Mouse (Mus musculus): ENCODE results near the gene Wdr19. TPM values are rescaled to one million over a fixed set of nuclear protein-coding genes. Genes with fewer than 3 reads are reported as not detected.
"Not testable (repeated sequence)": the region's sequence is repeated elsewhere in the genome, so short reads cannot be mapped to it uniquely, and the experiment has no call there.

The Wdr19 gene
- polyA plus RNA-seq, 1 experiment from 2014 or later: 12.6 TPM

- H3K27me3 ChIP-seq (ENCODE audit: control insufficient read depth, insufficient read depth, low read depth, low read length): no peaks in the 10 kb centered on the region
- no peaks in the 10 kb centered on the region for H3K9me3 ChIP-seq (replicated peaks; ENCODE audit: control insufficient read depth, low read length, poor library complexity, severe bottlenecking)
- ATAC-seq: no peak
- 93% methylated on average over 3 of the region's 3 CpGs for WGBS
- H3K4me2 ChIP-seq (ENCODE audit: low read length): no peak overlapping the region
- peaks cover 6% of the 10 kb centered on the region for H3K36me3 ChIP-seq (ENCODE audit: control insufficient read depth, insufficient read depth, low read length)
- no peak overlapping the region for H3K9ac ChIP-seq (ENCODE audit: low read depth, low read length)
- no peak overlapping the region for H3K27ac ChIP-seq (ENCODE audit: low read length)
- H3K4me1 ChIP-seq (ENCODE audit: control insufficient read depth, insufficient read depth, low read length): no peaks in the 10 kb centered on the region
- H3K4me3 ChIP-seq (ENCODE audit: low read depth, low read length): no peak overlapping the region
Measured at GRCm38 (mm10) chr5:65284171-65284570, 84.7 kb downstream of the Wdr19 start.

GRCm38 (mm10) chr5:65287751-65288701, 88.5 kb downstream of the Wdr19 start:
- 88% methylated on average over 24 of the region's 24 CpGs for WGBS
- Histone ChIP-seq H3K4me1 (ENCODE audit: control insufficient read depth, insufficient read depth, low read length) (no peaks in the 10 kb centered on the region), H3K4me2 (ENCODE audit: low read length) (no peak overlapping the region), H3K4me3 (ENCODE audit: low read depth, low read length) (no peak overlapping the region), H3K27me3 (ENCODE audit: control insufficient read depth, insufficient read depth, low read depth, low read length) (no peaks in the 10 kb centered on the region), H3K27ac (ENCODE audit: low read length) (no peak overlapping the region), H3K9me3 (replicated peaks; ENCODE audit: control insufficient read depth, low read length, poor library complexity, severe bottlenecking) (no peaks in the 10 kb centered on the region), H3K9ac (ENCODE audit: low read depth, low read length) (no peak overlapping the region), H3K36me3 (ENCODE audit: control insufficient read depth, insufficient read depth, low read length) (peaks cover 17% of the 10 kb centered on the region)
- no peak for ATAC-seq

- H3K4me2 ChIP-seq (ENCODE audit: low read length); H3K4me1 ChIP-seq (ENCODE audit: control insufficient read depth, insufficient read depth, low read length); H3K9me3 ChIP-seq (replicated peaks; ENCODE audit: control insufficient read depth, low read length, poor library complexity, severe bottlenecking); H3K27ac ChIP-seq (ENCODE audit: low read length); H3K9ac ChIP-seq (ENCODE audit: low read depth, low read length); H3K27me3 ChIP-seq (ENCODE audit: control insufficient read depth, insufficient read depth, low read depth, low read length); ATAC-seq; H3K4me3 ChIP-seq (ENCODE audit: low read depth, low read length): not testable (repeated sequence)
- H3K36me3 ChIP-seq (ENCODE audit: control insufficient read depth, insufficient read depth, low read length): peaks cover 17% of the 10 kb centered on the region
- WGBS: 91% methylated on average over 8 of the region's 8 CpGs
Measured at GRCm38 (mm10) chr5:65289009-65289408, 89.5 kb downstream of the Wdr19 start.

- Histone ChIP-seq H3K36me3 (ENCODE audit: control insufficient read depth, insufficient read depth, low read length) (peaks cover 11% of the 10 kb centered on the region; the same call in 1 of the 2 replicates), H3K9me3 (replicated peaks; ENCODE audit: control insufficient read depth, low read length, poor library complexity, severe bottlenecking) (no peaks in the 10 kb centered on the region), H3K4me3 (ENCODE audit: low read depth, low read length) (no peak overlapping the region), H3K27me3 (ENCODE audit: control insufficient read depth, insufficient read depth, low read depth, low read length) (no peaks in the 10 kb centered on the region), H3K27ac (ENCODE audit: low read length) (no peak overlapping the region), H3K9ac (ENCODE audit: low read depth, low read length) (no peak overlapping the region), H3K4me1 (ENCODE audit: control insufficient read depth, insufficient read depth, low read length) (no peaks in the 10 kb centered on the region), H3K4me2 (ENCODE audit: low read length) (no peak overlapping the region)
- 91% methylated on average over 6 of the region's 6 CpGs for WGBS
- no peak for ATAC-seq
Measured at GRCm38 (mm10) chr5:65293627-65294026, 94.1 kb downstream of the Wdr19 start.

GRCm38 (mm10) chr5:65294270-65294669, 94.8 kb downstream of the Wdr19 start:
- no peak for ATAC-seq
- Histone ChIP-seq H3K36me3 (ENCODE audit: control insufficient read depth, insufficient read depth, low read length) (peaks cover 11% of the 10 kb centered on the region; the same call in 1 of the 2 replicates), H3K9ac (ENCODE audit: low read depth, low read length) (no peak overlapping the region), H3K4me2 (ENCODE audit: low read length) (no peak overlapping the region), H3K4me1 (ENCODE audit: control insufficient read depth, insufficient read depth, low read length) (no peaks in the 10 kb centered on the region), H3K27ac (ENCODE audit: low read length) (no peak overlapping the region), H3K4me3 (ENCODE audit: low read depth, low read length) (no peak overlapping the region), H3K9me3 (replicated peaks; ENCODE audit: control insufficient read depth, low read length, poor library complexity, severe bottlenecking) (no peaks in the 10 kb centered on the region), H3K27me3 (ENCODE audit: control insufficient read depth, insufficient read depth, low read depth, low read length) (no peaks in the 10 kb centered on the region)
- whole genome bisulfite sequencing: 79% methylated on average over 2 of the region's 2 CpGs

- Histone ChIP-seq H3K9ac (ENCODE audit: low read depth, low read length) (no peak overlapping the region), H3K9me3 (replicated peaks; ENCODE audit: control insufficient read depth, low read length, poor library complexity, severe bottlenecking) (no peaks in the 10 kb centered on the region), H3K4me2 (ENCODE audit: low read length) (no peak overlapping the region), H3K4me3 (ENCODE audit: low read depth, low read length) (no peak overlapping the region), H3K36me3 (ENCODE audit: control insufficient read depth, insufficient read depth, low read length) (0 out of 2 replicates have a peak, but pooled peaks cover 4% of the 10 kb centered on the region), H3K4me1 (ENCODE audit: control insufficient read depth, insufficient read depth, low read length) (no peaks in the 10 kb centered on the region), H3K27me3 (ENCODE audit: control insufficient read depth, insufficient read depth, low read depth, low read length) (no peaks in the 10 kb centered on the region), H3K27ac (ENCODE audit: low read length) (no peak overlapping the region)
- no peak for ATAC-seq
- 90% methylated on average over 7 of the region's 7 CpGs for WGBS
Measured at GRCm38 (mm10) chr5:65298167-65298950, 98.9 kb downstream of the Wdr19 start.

- WGBS: 94% methylated on average over 1 of the region's 1 CpGs
- not testable (repeated sequence) for H3K4me2 ChIP-seq (ENCODE audit: low read length); H3K9ac ChIP-seq (ENCODE audit: low read depth, low read length); H3K9me3 ChIP-seq (replicated peaks; ENCODE audit: control insufficient read depth, low read length, poor library complexity, severe bottlenecking); H3K4me1 ChIP-seq (ENCODE audit: control insufficient read depth, insufficient read depth, low read length); ATAC-seq; H3K4me3 ChIP-seq (ENCODE audit: low read depth, low read length); H3K36me3 ChIP-seq (ENCODE audit: control insufficient read depth, insufficient read depth, low read length); H3K27me3 ChIP-seq (ENCODE audit: control insufficient read depth, insufficient read depth, low read depth, low read length); H3K27ac ChIP-seq (ENCODE audit: low read length)
Measured at GRCm38 (mm10) chr5:65299623-65300022, 100.1 kb downstream of the Wdr19 start.

- ATAC-seq: no peak
- Histone ChIP-seq H3K27me3 (ENCODE audit: control insufficient read depth, insufficient read depth, low read depth, low read length) (no peaks in the 10 kb centered on the region), H3K9ac (ENCODE audit: low read depth, low read length) (no peak overlapping the region), H3K9me3 (replicated peaks; ENCODE audit: control insufficient read depth, low read length, poor library complexity, severe bottlenecking) (no peaks in the 10 kb centered on the region), H3K36me3 (ENCODE audit: control insufficient read depth, insufficient read depth, low read length) (0 out of 2 replicates have a peak, but pooled peaks cover 4% of the 10 kb centered on the region), H3K4me2 (ENCODE audit: low read length) (no peak overlapping the region), H3K4me3 (ENCODE audit: low read depth, low read length) (no peak overlapping the region), H3K4me1 (ENCODE audit: control insufficient read depth, insufficient read depth, low read length) (no peaks in the 10 kb centered on the region), H3K27ac (ENCODE audit: low read length) (no peak overlapping the region)
- 94% methylated on average over 9 of the region's 9 CpGs for WGBS
Measured at GRCm38 (mm10) chr5:65300121-65300520, 100.6 kb downstream of the Wdr19 start.

GRCm38 (mm10) chr5:65305516-65305915, 106.0 kb downstream of the Wdr19 start:
- no peaks in the 10 kb centered on the region for H3K27me3 ChIP-seq (ENCODE audit: control insufficient read depth, insufficient read depth, low read depth, low read length)
- H3K27ac ChIP-seq (ENCODE audit: low read length): no peak overlapping the region
- no peak for ATAC-seq
- H3K4me3 ChIP-seq (ENCODE audit: low read depth, low read length): no peak overlapping the region
- WGBS: 77% methylated on average over 9 of the region's 9 CpGs
- no peaks in the 10 kb centered on the region for H3K4me1 ChIP-seq (ENCODE audit: control insufficient read depth, insufficient read depth, low read length)
- peaks cover 8% of the 10 kb centered on the region; the same call in 1 of the 2 replicates for H3K36me3 ChIP-seq (ENCODE audit: control insufficient read depth, insufficient read depth, low read length)
- H3K9me3 ChIP-seq (replicated peaks; ENCODE audit: control insufficient read depth, low read length, poor library complexity, severe bottlenecking): no peaks in the 10 kb centered on the region
- H3K9ac ChIP-seq (ENCODE audit: low read depth, low read length): no peak overlapping the region
- H3K4me2 ChIP-seq (ENCODE audit: low read length): no peak overlapping the region

All from midbrain, embryonic 16.5 days (tissue).